Mouse (Mus musculus) G1E (cell line): ENCODE results near the gene Rbm18. TPM values are rescaled to one million over a fixed set of nuclear protein-coding genes. Genes with fewer than 3 reads are reported as not detected.

Experiments used
- ATAC-seq: 2 replicates; pipeline ENCODE4 v1.8.0; 2016; ENCODE audit warnings: mild to moderate bottlenecking; ENCODE audit not compliant: insufficient number of reproducible peaks, poor library complexity, low FRiP score, severe bottlenecking; ENCODE audit errors: extremely low read depth
- DNase-seq: peaks from one replicate; pipeline ENCODE4 v3.0.0; 2012; ENCODE audit warnings: low spot score
- H3K27me3 ChIP-seq: 2 replicates; pipeline ENCODE4 v1.6.1; 2012; ENCODE audit warnings: mild to moderate bottlenecking, low read length, inconsistent platforms; ENCODE audit not compliant: insufficient read depth
- H3K36me3 ChIP-seq: replicated peaks from 2 replicates; pipeline ENCODE3; 2012; ENCODE audit warnings: mild to moderate bottlenecking, inconsistent platforms
- H3K4me1 ChIP-seq: 2 replicates; pipeline ENCODE4 v1.6.1; 2012; ENCODE audit warnings: low read depth, low read length, inconsistent platforms, mixed read lengths; ENCODE audit not compliant: insufficient read depth
- H3K4me3 ChIP-seq: 2 replicates; pipeline ENCODE4 v1.5.1; 2012; ENCODE audit warnings: low read depth, mild to moderate bottlenecking, inconsistent platforms, low read length, moderate library complexity, mixed read lengths
- H3K9me3 ChIP-seq: replicated peaks from 2 replicates; pipeline ENCODE4 v1.6.1; 2012; ENCODE audit warnings: inconsistent platforms
- CTCF ChIP-seq: IDR thresholded peaks from 2 replicates; pipeline ENCODE4 v1.5.1; 2012; ENCODE audit warnings: low read depth, low read length, inconsistent platforms, mixed read lengths
- GATA1 ChIP-seq: IDR thresholded peaks from 2 replicates; pipeline ENCODE4 v1.6.1; 2012; ENCODE audit warnings: borderline replicate concordance, low read length, inconsistent platforms, mixed read lengths
- GATA2 ChIP-seq: IDR thresholded peaks from 2 replicates; pipeline ENCODE4 v1.6.1; 2012; ENCODE audit warnings: low read depth, low read length, inconsistent platforms, borderline replicate concordance
- POLR2AphosphoS5 ChIP-seq: IDR thresholded peaks from 2 replicates; pipeline ENCODE4 v1.6.1; 2012; ENCODE audit warnings: low read depth, low read length, inconsistent platforms; ENCODE audit not compliant: insufficient replicate concordance
- TAL1 ChIP-seq: conservative IDR thresholded peaks from 2 replicates; pipeline ENCODE4 v1.6.1; 2012; ENCODE audit warnings: low read depth, low read length, inconsistent platforms, mixed read lengths
- polyA plus RNA-seq: library from polyadenylated mRNA; stranded (reverse); fragments of >175 nt; gene quantifications from 2 replicates; pipeline ENCODE4 v1.2.3, GENCODE M21; 2012
- total RNA-seq, 2 experiments: library from RNA; stranded (forward) in 1 of 2; stranded (reverse) in 1 of 2; fragments of 200-1000 nt in 1 of 2; fragments of >200 nt in 1 of 2; fragmentation: Nextera tagmentation in 1 of 2; gene quantifications; 2 replicates each; pipeline ENCODE4 v1.2.3; 2014 to 2017

Rbm18 gene
- total and polyA plus RNA-seq, 3 experiments, result 13.3 to 42.1 (median 33.2) TPM

DNA sequence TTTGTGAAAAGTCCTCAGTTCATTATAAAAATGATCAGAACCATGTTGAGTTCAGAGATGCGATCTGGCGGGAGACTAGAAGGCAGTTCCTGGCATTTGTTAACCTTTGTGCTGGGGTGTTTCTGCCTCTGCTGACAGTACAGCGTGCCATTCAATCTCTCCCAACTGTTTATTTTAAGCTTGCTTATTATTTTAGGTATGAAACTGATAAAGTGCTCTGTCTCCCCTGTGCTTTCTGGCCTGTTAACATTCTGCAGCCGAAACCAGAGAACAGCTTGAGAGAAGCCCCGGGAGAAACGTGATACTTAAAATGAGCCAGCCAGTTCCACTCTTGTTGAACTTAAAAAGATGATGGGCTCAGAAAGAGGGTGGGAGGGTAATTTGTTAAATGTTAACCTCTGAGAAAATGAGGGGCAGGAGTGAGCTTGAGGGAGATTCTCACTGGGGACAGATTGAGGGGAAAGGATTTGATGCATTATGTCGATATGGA is 12.3 kb upstream of the Rbm18 start:
- no peaks in the 10 kb centered on the region for H3K27me3 ChIP-seq
- no peak for TF ChIP-seq GATA2
- H3K4me3 ChIP-seq, result no peak overlapping the region
- no peak for DNase-seq
- no peaks in the 10 kb centered on the region for H3K4me1 ChIP-seq
- ATAC-seq, result no peak
- peaks cover 62% of the 10 kb centered on the region for H3K36me3 ChIP-seq
- no peaks in the 10 kb centered on the region for H3K9me3 ChIP-seq

DNA sequence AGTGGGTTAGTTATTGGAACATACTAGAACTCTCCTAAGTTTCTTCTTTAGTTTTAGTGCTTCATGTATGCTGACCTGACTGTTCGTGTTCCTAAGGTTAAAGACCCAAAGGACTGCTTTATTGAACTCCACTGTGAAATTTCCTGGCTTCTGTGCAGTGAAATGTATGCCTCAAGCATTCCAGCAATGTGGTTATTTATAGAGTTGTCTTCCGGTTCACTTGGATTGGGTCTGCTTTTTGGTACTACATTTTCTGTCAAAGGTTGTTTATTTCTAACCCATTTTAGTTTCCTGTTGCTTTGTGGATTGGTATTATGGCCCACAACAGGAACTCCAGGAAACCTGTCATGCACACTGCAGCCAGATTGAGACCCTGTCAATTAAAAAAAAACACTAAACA is 2.5 kb upstream of the Rbm18 start:
- DNase-seq, result no peak
- Histone ChIP-seq H3K9me3 (no peaks in the 10 kb centered on the region), H3K4me1 (peaks cover 16% of the 10 kb centered on the region), H3K27me3 (no peaks in the 10 kb centered on the region), H3K4me3 (no peak overlapping the region), H3K36me3 (peaks cover 55% of the 10 kb centered on the region)
- no peak for TF ChIP-seq GATA2
- TF ChIP-seq POLR2AphosphoS5, result no peak
- no peak for TF ChIP-seq GATA1
- TF ChIP-seq TAL1, result no peak
- no peak for TF ChIP-seq CTCF
- no peak for ATAC-seq

DNA sequence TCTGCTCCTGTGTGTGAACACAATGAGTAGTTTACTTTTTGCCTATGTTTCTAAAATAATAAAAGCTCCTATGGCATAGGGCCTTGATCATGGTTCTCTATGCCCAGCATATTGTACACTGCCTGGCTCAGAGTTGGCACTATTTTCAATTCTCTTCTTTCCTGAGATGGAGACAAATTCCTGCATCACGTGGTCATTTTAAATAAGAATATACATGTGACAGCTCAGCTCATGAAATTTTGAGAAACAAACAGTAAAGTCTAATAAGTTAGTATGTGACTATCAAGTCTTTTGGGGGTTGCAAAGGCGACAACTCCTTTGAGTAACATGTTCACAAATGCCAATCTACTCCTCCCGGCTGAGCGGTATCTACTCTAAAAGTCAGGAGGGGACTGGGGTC is 686 bp downstream of the Rbm18 start:
- ATAC-seq, result no peak
- Histone ChIP-seq H3K9me3 (no peaks in the 10 kb centered on the region), H3K4me3 (peak overlapping the region; percentile 77), H3K36me3 (peaks cover 55% of the 10 kb centered on the region), H3K4me1 (peaks cover 16% of the 10 kb centered on the region), H3K27me3 (no peaks in the 10 kb centered on the region)
- no peak for DNase-seq
- TF ChIP-seq TAL1 (no peak), GATA1 (no peak), POLR2AphosphoS5 (no peak), CTCF (no peak)

DNA sequence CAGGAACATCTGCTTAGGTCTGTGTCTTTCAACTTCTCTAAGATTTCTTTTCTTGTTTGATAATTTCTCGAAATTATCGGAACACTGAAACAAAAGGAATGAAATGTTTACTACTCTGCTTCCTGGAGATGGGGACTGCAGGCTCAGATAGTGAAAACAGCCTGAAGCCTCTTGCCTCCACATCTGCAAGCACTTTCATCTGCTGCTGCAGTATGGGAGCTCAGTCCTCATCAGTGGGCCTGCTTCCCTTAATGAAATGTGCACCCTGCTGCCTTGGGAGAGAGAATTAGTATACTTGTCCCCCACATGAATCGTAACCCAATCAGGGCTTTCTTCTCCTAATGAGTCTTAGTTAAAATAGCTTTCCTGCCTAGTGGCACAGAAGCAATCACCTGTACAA is 7.5 kb downstream of the Rbm18 start:
- no peak for TF ChIP-seq POLR2AphosphoS5
- no peak for TF ChIP-seq GATA1
- no peak for TF ChIP-seq GATA2
- TF ChIP-seq CTCF, result no peak
- no peak for TF ChIP-seq TAL1
- Histone ChIP-seq H3K36me3 (peaks cover 88% of the 10 kb centered on the region), H3K4me1 (no peaks in the 10 kb centered on the region)

DNA sequence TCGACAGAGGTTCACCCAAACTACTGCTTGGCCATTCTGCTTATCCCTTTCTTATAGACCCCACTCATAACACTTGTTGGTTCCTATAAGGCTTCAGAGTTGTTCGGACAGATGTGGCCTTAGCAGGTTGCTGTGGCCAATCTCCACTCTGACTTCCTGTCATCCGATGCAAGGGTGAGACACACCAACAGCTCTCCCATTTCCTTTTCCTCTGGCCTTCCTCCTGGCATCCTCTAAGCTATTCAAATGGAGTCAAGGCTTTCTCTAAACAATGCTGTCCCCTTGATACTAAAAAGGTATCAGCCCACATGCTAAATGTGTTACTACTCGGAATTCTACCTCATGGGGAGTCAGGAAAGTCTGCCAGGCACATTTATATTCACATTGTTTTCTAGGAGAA is 8.6 kb downstream of the Rbm18 start:
- ATAC-seq, result no peak
- DNase-seq, result no peak
- H3K27me3 ChIP-seq, result no peaks in the 10 kb centered on the region
- H3K4me3 ChIP-seq, result no peak overlapping the region
- no peaks in the 10 kb centered on the region for H3K9me3 ChIP-seq
- TF ChIP-seq TAL1 (no peak), GATA1 (no peak), POLR2AphosphoS5 (no peak), GATA2 (no peak), CTCF (no peak)
- no peaks in the 10 kb centered on the region for H3K4me1 ChIP-seq
- H3K36me3 ChIP-seq, result peaks cover 87% of the 10 kb centered on the region

More for the DNA sequence above, 7.5 kb downstream of the Rbm18 start:
- Histone ChIP-seq H3K4me3 (no peak overlapping the region), H3K27me3 (no peaks in the 10 kb centered on the region), H3K9me3 (no peaks in the 10 kb centered on the region)
- ATAC-seq, result no peak
- DNase-seq, result no peak

DNA sequence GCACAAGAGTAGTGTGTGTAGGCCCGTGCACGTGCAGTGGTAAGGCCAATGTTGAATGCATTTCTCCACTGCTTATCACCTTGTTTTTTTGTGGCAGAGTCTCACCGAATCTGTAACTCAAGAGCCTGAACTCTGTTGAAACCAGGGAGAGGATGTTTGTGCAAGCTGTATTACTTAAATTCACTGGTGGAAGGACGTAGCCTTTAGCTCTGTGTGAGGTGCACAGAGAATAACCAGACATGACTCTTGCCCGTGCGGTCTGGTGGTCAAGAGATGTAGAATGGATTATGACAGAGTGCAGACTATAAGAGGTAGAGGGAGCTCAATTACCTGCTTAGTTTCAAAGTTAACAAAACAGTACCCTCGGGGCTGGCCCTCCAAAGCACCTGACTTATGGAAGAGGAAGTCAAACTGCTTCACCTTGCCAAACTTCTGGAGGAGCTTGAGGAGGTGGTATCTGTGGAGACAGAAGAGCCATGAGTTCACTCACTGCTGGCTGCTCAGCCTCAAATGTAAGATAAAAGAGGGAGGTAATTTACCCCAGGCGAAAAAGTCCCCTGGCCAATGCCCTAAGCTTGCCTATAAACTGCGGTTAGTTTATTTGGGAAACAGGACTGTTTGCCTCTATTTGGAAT is 9.7 kb downstream of the Rbm18 start:
- DNase-seq (no peak), ATAC-seq (no peak)
- H3K36me3 ChIP-seq, result peaks cover 87% of the 10 kb centered on the region
- H3K4me3 ChIP-seq, result no peak overlapping the region
- H3K27me3 ChIP-seq, result no peaks in the 10 kb centered on the region
- H3K9me3 ChIP-seq, result no peaks in the 10 kb centered on the region
- no peaks in the 10 kb centered on the region for H3K4me1 ChIP-seq
- TF ChIP-seq CTCF, result no peak
- no peak for TF ChIP-seq GATA2
- no peak for TF ChIP-seq GATA1
- TF ChIP-seq TAL1, result no peak
- no peak for TF ChIP-seq POLR2AphosphoS5

DNA sequence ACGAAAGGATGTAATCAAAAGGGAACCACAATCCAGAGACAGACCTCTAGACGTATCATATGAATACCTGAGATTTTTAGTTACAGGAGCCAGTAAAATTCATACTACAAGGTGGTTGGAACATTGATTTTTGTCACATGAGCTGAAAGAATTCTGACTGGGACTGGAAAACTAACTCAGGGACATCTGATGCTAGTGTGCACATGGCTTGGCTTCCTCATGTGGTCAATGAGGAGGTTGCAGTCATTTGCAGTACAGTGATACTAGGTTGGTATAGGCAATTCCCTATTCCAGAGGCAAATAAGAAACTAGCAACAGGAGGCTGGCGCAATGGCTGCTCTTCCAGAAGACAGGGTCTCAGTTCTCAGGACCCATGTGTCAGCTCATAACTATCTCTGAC is 23.9 kb downstream of the Rbm18 start:
- no peak for DNase-seq
- no peak for TF ChIP-seq GATA1
- TF ChIP-seq POLR2AphosphoS5, result no peak
- no peak for TF ChIP-seq TAL1
- no peak for TF ChIP-seq CTCF
- TF ChIP-seq GATA2, result no peak

More for the DNA sequence above, 23.9 kb downstream of the Rbm18 start:
- H3K4me1 ChIP-seq, result no peaks in the 10 kb centered on the region
- no peaks in the 10 kb centered on the region for H3K9me3 ChIP-seq
- peaks cover 20% of the 10 kb centered on the region for H3K36me3 ChIP-seq
- no peak overlapping the region for H3K4me3 ChIP-seq
- H3K27me3 ChIP-seq, result peaks cover 5% of the 10 kb centered on the region
- ATAC-seq, result no peak
